Mouse (Mus musculus) urinary bladder, postnatal 14 days (tissue): Measurements from ENCODE around the gene Slc35g1.

Experiments
- DNase-seq: peaks from one replicate; pipeline ENCODE4 v3.0.0; 2021; ENCODE audit warnings: low spot score

Gene Slc35g1

GRCm38 (mm10) chr19:38396633-38396970 is 822 bp downstream of the Slc35g1 start:
- DNase-seq = no peak

GRCm38 (mm10) chr19:38397004-38397403 is 1.2 kb downstream of the Slc35g1 start:
- DNase-seq = no peak

- DNase-seq = no peak
Observed at GRCm38 (mm10) chr19:38398966-38399365, 3.2 kb downstream of the Slc35g1 start.

GRCm38 (mm10) chr19:38400851-38401250 is 5.1 kb downstream of the Slc35g1 start:
- DNase-seq = peak; percentile 42

- no peak for DNase-seq
Observed at GRCm38 (mm10) chr19:38401416-38401815, 5.6 kb downstream of the Slc35g1 start.

GRCm38 (mm10) chr19:38410357-38411056 is 14.7 kb downstream of the Slc35g1 start:
- no peak for DNase-seq

- no peak for DNase-seq
Observed at GRCm38 (mm10) chr19:38413861-38414260, 18.1 kb downstream of the Slc35g1 start.

- no peak for DNase-seq
Observed at GRCm38 (mm10) chr19:38418819-38419423, 23.1 kb downstream of the Slc35g1 start.

GRCm38 (mm10) chr19:38420751-38421295 is 25.0 kb downstream of the Slc35g1 start:
- no peak for DNase-seq

GRCm38 (mm10) chr19:38421436-38421835 is 25.7 kb downstream of the Slc35g1 start:
- no peak for DNase-seq

- DNase-seq = no peak
Observed at GRCm38 (mm10) chr19:38422926-38423325, 27.1 kb downstream of the Slc35g1 start.

- DNase-seq = no peak
Observed at GRCm38 (mm10) chr19:38423884-38424283, 28.1 kb downstream of the Slc35g1 start.

- no peak for DNase-seq
Observed at GRCm38 (mm10) chr19:38424581-38424980, 28.8 kb downstream of the Slc35g1 start.

- DNase-seq = no peak
Observed at GRCm38 (mm10) chr19:38429269-38429668, 33.5 kb downstream of the Slc35g1 start.

- DNase-seq = no peak
Observed at GRCm38 (mm10) chr19:38430475-38430874, 34.7 kb downstream of the Slc35g1 start.

- DNase-seq = no peak
Observed at GRCm38 (mm10) chr19:38431326-38431725, 35.5 kb downstream of the Slc35g1 start.

GRCm38 (mm10) chr19:38432021-38432420 is 36.2 kb downstream of the Slc35g1 start:
- DNase-seq = no peak

GRCm38 (mm10) chr19:38433381-38433780 is 37.6 kb downstream of the Slc35g1 start:
- no peak for DNase-seq

- DNase-seq = no peak
Observed at GRCm38 (mm10) chr19:38435221-38435620, 39.4 kb downstream of the Slc35g1 start.

GRCm38 (mm10) chr19:38441860-38442259 is 46.1 kb downstream of the Slc35g1 start:
- DNase-seq = no peak

- no peak for DNase-seq
Observed at GRCm38 (mm10) chr19:38445758-38446157, 50.0 kb downstream of the Slc35g1 start.
